Mouse (Mus musculus): Measurements from ENCODE around the gene Gm16181. TPM values are rescaled to one million over a fixed set of nuclear protein-coding genes. Genes with fewer than 3 reads are reported as not detected.

Gm16181 gene
- polyA plus RNA-seq, 1 experiment from 2014 or later = not detected

- Histone ChIP-seq H3K4me3 (ENCODE audit: low read depth, low read length) (peak overlapping the region; percentile 99), H3K4me1 (ENCODE audit: control insufficient read depth, insufficient read depth, low read length) (peaks cover 38% of the 10 kb centered on the region), H3K27ac (ENCODE audit: low read depth, low read length) (peak overlapping the region; percentile 94; the same call in 1 of the 2 replicates), H3K27me3 (ENCODE audit: control insufficient read depth, insufficient read depth, low read length) (no peaks in the 10 kb centered on the region), H3K36me3 (ENCODE audit: control insufficient read depth, insufficient read depth, low read length) (peaks cover 21% of the 10 kb centered on the region), H3K9me3 (ENCODE audit: control insufficient read depth, low read length) (no peaks in the 10 kb centered on the region), H3K4me2 (peak overlapping the region; percentile 97), H3K9ac (ENCODE audit: low read length) (peak overlapping the region; percentile 100)
- WGBS = 31% methylated on average over 12 of the region's 12 CpGs
- DNase-seq (ENCODE audit: low spot score, missing footprints) = no peak
- peak; percentile 1; the same call in 1 of the 2 replicates for ATAC-seq (ENCODE audit: low FRiP score)
Observed at GRCm38 (mm10) chr17:35240384-35241304, 20.0 kb downstream of the Gm16181 start.

GRCm38 (mm10) chr17:35241305-35242014 lies 20.8 kb downstream of the Gm16181 start, which contains the start of gene Ddx39b:
Gene Ddx39b (plus strand): TSS chr17:35241746.
- no peaks in the 10 kb centered on the region for H3K9me3 ChIP-seq (ENCODE audit: control insufficient read depth, low read length)
- H3K4me3 ChIP-seq (ENCODE audit: low read depth, low read length) = peak within 1 kb of the TSS; percentile 99
- H3K27ac ChIP-seq (ENCODE audit: low read depth, low read length) = peak within 1 kb of the TSS; percentile 94
- H3K4me2 ChIP-seq = peak within 1 kb of the TSS; percentile 97
- ATAC-seq (ENCODE audit: low FRiP score) (peak; percentile 90), DNase-seq (ENCODE audit: low spot score, missing footprints) (peak; percentile 99)
- H3K27me3 ChIP-seq (ENCODE audit: control insufficient read depth, insufficient read depth, low read length) = no peaks in the 10 kb centered on the region
- H3K36me3 ChIP-seq (ENCODE audit: control insufficient read depth, insufficient read depth, low read length) = peaks cover 26% of the 10 kb centered on the region
- peak within 1 kb of the TSS; percentile 100 for H3K9ac ChIP-seq (ENCODE audit: low read length)
- under 1% methylated on average over 69 of the region's 69 CpGs for WGBS
- H3K4me1 ChIP-seq (ENCODE audit: control insufficient read depth, insufficient read depth, low read length) = peaks cover 40% of the 10 kb centered on the region

- Histone ChIP-seq H3K4me1 (ENCODE audit: control insufficient read depth, insufficient read depth, low read length) (peaks cover 37% of the 10 kb centered on the region), H3K36me3 (ENCODE audit: control insufficient read depth, insufficient read depth, low read length) (peaks cover 34% of the 10 kb centered on the region), H3K27me3 (ENCODE audit: control insufficient read depth, insufficient read depth, low read length) (no peaks in the 10 kb centered on the region), H3K27ac (ENCODE audit: low read depth, low read length) (peak overlapping the region; percentile 94), H3K4me3 (ENCODE audit: low read depth, low read length) (peak overlapping the region; percentile 99), H3K9ac (ENCODE audit: low read length) (peak overlapping the region; percentile 100), H3K9me3 (ENCODE audit: control insufficient read depth, low read length) (no peaks in the 10 kb centered on the region), H3K4me2 (peak overlapping the region; percentile 97)
- WGBS = under 1% methylated on average over 54 of the region's 55 CpGs
- ATAC-seq (ENCODE audit: low FRiP score) = peak; percentile 42
- peak; percentile 96 for DNase-seq (ENCODE audit: low spot score, missing footprints)
Observed at GRCm38 (mm10) chr17:35242015-35242941, 21.6 kb downstream of the Gm16181 start.

GRCm38 (mm10) chr17:35243086-35243485 lies 22.5 kb downstream of the Gm16181 start:
- peaks cover 37% of the 10 kb centered on the region for H3K4me1 ChIP-seq (ENCODE audit: control insufficient read depth, insufficient read depth, low read length)
- no peaks in the 10 kb centered on the region for H3K9me3 ChIP-seq (ENCODE audit: control insufficient read depth, low read length)
- H3K36me3 ChIP-seq (ENCODE audit: control insufficient read depth, insufficient read depth, low read length) = peaks cover 39% of the 10 kb centered on the region
- DNase-seq (ENCODE audit: low spot score, missing footprints) = peak; percentile 94
- H3K4me3 ChIP-seq (ENCODE audit: low read depth, low read length) = peak overlapping the region; percentile 99
- H3K27ac ChIP-seq (ENCODE audit: low read depth, low read length) = peak overlapping the region; percentile 94
- 6% methylated on average over 16 of the region's 16 CpGs for WGBS
- ATAC-seq (ENCODE audit: low FRiP score) = no peak
- H3K4me2 ChIP-seq = peak overlapping the region; percentile 97
- peak overlapping the region; percentile 100 for H3K9ac ChIP-seq (ENCODE audit: low read length)
- H3K27me3 ChIP-seq (ENCODE audit: control insufficient read depth, insufficient read depth, low read length) = no peaks in the 10 kb centered on the region

- 0 out of 2 replicates have a peak overlapping the region, but pooled peaks have one; percentile 99 for H3K4me3 ChIP-seq (ENCODE audit: low read depth, low read length)
- H3K4me2 ChIP-seq = peak overlapping the region; percentile 97
- DNase-seq (ENCODE audit: low spot score, missing footprints) = no peak
- peaks cover 37% of the 10 kb centered on the region for H3K4me1 ChIP-seq (ENCODE audit: control insufficient read depth, insufficient read depth, low read length)
- WGBS = 84% methylated on average over 2 of the region's 2 CpGs
- no peaks in the 10 kb centered on the region for H3K9me3 ChIP-seq (ENCODE audit: control insufficient read depth, low read length)
- no peak overlapping the region for H3K27ac ChIP-seq (ENCODE audit: low read depth, low read length)
- no peaks in the 10 kb centered on the region for H3K27me3 ChIP-seq (ENCODE audit: control insufficient read depth, insufficient read depth, low read length)
- ATAC-seq (ENCODE audit: low FRiP score) = no peak
- peaks cover 52% of the 10 kb centered on the region for H3K36me3 ChIP-seq (ENCODE audit: control insufficient read depth, insufficient read depth, low read length)
- H3K9ac ChIP-seq (ENCODE audit: low read length) = peak overlapping the region; percentile 100
Observed at GRCm38 (mm10) chr17:35244999-35245398, 24.4 kb downstream of the Gm16181 start.

- H3K4me1 ChIP-seq (ENCODE audit: control insufficient read depth, insufficient read depth, low read length) = peaks cover 28% of the 10 kb centered on the region
- no peak overlapping the region for H3K4me3 ChIP-seq (ENCODE audit: low read depth, low read length)
- H3K9ac ChIP-seq (ENCODE audit: low read length) = no peak overlapping the region; the same call in 1 of the 2 replicates
- ATAC-seq (ENCODE audit: low FRiP score) = no peak
- 87% methylated on average over 15 of the region's 15 CpGs for WGBS
- H3K36me3 ChIP-seq (ENCODE audit: control insufficient read depth, insufficient read depth, low read length) = peaks cover 58% of the 10 kb centered on the region
- H3K27me3 ChIP-seq (ENCODE audit: control insufficient read depth, insufficient read depth, low read length) = no peaks in the 10 kb centered on the region
- no peak overlapping the region for H3K27ac ChIP-seq (ENCODE audit: low read depth, low read length)
- DNase-seq (ENCODE audit: low spot score, missing footprints) = no peak
- no peak overlapping the region for H3K4me2 ChIP-seq
- no peaks in the 10 kb centered on the region for H3K9me3 ChIP-seq (ENCODE audit: control insufficient read depth, low read length)
Observed at GRCm38 (mm10) chr17:35245731-35246623, 25.3 kb downstream of the Gm16181 start.

GRCm38 (mm10) chr17:35247144-35247543 lies 26.5 kb downstream of the Gm16181 start:
- ATAC-seq (ENCODE audit: low FRiP score) (no peak), DNase-seq (ENCODE audit: low spot score, missing footprints) (no peak)
- H3K36me3 ChIP-seq (ENCODE audit: control insufficient read depth, insufficient read depth, low read length) = peaks cover 66% of the 10 kb centered on the region
- H3K27ac ChIP-seq (ENCODE audit: low read depth, low read length) = no peak overlapping the region
- peaks cover 28% of the 10 kb centered on the region for H3K4me1 ChIP-seq (ENCODE audit: control insufficient read depth, insufficient read depth, low read length)
- no peaks in the 10 kb centered on the region for H3K27me3 ChIP-seq (ENCODE audit: control insufficient read depth, insufficient read depth, low read length)
- 91% methylated on average over 7 of the region's 7 CpGs for WGBS
- H3K9ac ChIP-seq (ENCODE audit: low read length) = no peak overlapping the region
- no peaks in the 10 kb centered on the region for H3K9me3 ChIP-seq (ENCODE audit: control insufficient read depth, low read length)
- H3K4me2 ChIP-seq = no peak overlapping the region
- no peak overlapping the region for H3K4me3 ChIP-seq (ENCODE audit: low read depth, low read length)
